Mouse (Mus musculus): Measurements from ENCODE around the gene St3gal3. TPM values are rescaled to one million over a fixed set of nuclear protein-coding genes. Genes with fewer than 3 reads are reported as not detected.

St3gal3 gene
- polyA plus RNA-seq, 1 experiment from 2014 or later = 6.6 TPM

DNA sequence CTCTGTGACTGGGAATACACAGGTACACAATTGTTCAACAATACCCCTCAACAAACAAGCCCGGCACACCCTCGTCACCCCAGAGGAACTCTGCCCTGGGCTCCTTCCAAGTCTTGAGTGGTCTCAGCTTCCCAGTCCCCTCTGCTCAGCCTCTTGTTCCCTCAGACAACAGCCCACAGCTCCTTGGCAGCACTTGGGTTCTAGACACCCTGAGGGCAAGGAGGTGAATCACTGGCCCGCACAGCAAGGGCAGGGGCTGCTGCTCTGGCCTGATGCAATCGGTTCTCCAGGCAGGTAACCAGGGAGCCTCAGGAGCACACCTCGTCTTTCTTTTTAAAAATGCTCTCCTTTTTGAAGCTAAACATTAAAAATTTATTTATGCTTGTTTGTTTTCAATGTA is 201.5 kb downstream of the St3gal3 start:
- peaks cover 18% of the 10 kb centered on the region for H3K4me1 ChIP-seq
- DNase-seq (ENCODE audit: low spot score) = no peak
- no peaks in the 10 kb centered on the region for H3K9me3 ChIP-seq
- no peak overlapping the region for H3K4me3 ChIP-seq
- no peak overlapping the region for H3K27ac ChIP-seq
- H3K27me3 ChIP-seq (ENCODE audit: insufficient read depth, poor library complexity, severe bottlenecking) = peaks cover 22% of the 10 kb centered on the region
- 86% methylated on average over 5 of the region's 5 CpGs for WGBS
- peaks cover 17% of the 10 kb centered on the region; the same call in 1 of the 2 replicates for H3K36me3 ChIP-seq

GRCm38 (mm10) chr4:117929391-117929881 is 205.3 kb downstream of the St3gal3 start, which contains the start of gene Artn:
Gene Artn, minus strand, starts transcription at chr4:117929763.
- Histone ChIP-seq H3K4me1 (peaks cover 38% of the 10 kb centered on the region), H3K36me3 (0 out of 2 replicates have a peak, but pooled peaks cover 7% of the 10 kb centered on the region), H3K27me3 (ENCODE audit: insufficient read depth, poor library complexity, severe bottlenecking) (peaks cover 60% of the 10 kb centered on the region), H3K4me3 (peak within 1 kb of the TSS; percentile 64), H3K9me3 (no peaks in the 10 kb centered on the region), H3K27ac (peak within 1 kb of the TSS; percentile 54)
- DNase-seq (ENCODE audit: low spot score) = no peak
- whole genome bisulfite sequencing = under 1% methylated on average over 33 of the region's 33 CpGs

DNA sequence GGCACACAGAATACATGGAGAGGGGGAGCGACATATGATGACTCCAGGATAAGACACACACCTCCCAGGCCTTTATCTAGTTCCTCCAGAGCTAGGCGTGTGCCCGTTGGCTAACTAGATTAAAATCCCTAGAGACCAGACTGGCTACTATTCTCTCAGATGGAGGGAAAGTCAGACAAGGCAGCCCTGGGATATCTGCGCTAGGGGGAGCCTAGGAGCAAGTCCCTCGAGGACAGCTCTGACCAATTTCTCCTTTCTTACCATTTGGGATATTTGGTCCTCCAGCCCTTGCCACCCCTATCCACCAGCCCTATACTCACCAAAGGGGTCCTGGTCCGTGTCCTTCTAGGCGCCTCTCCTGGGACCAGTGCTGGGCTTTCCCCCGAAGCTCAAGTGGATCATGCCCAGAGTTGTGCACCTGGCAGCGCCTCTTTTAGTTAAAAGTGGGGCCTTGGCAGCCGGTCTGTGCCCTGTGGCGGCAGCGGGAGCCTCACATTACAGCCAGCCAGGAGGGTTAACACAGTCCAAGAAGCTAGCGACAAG is 205.9 kb downstream of the St3gal3 start:
- Histone ChIP-seq H3K36me3 (0 out of 2 replicates have a peak, but pooled peaks cover 7% of the 10 kb centered on the region), H3K27me3 (ENCODE audit: insufficient read depth, poor library complexity, severe bottlenecking) (peaks cover 66% of the 10 kb centered on the region), H3K4me3 (peak overlapping the region; percentile 64), H3K27ac (peak overlapping the region; percentile 54), H3K9me3 (no peaks in the 10 kb centered on the region), H3K4me1 (peaks cover 42% of the 10 kb centered on the region)
- DNase-seq (ENCODE audit: low spot score) = peak; percentile 85
- 3% methylated on average over 13 of the region's 13 CpGs for WGBS

- Histone ChIP-seq H3K27ac (0 out of 2 replicates have a peak overlapping the region, but pooled peaks have one; percentile 54), H3K4me3 (no peak overlapping the region; the same call in 1 of the 2 replicates), H3K27me3 (ENCODE audit: insufficient read depth, poor library complexity, severe bottlenecking) (peaks cover 71% of the 10 kb centered on the region), H3K36me3 (0 out of 2 replicates have a peak, but pooled peaks cover 7% of the 10 kb centered on the region), H3K4me1 (peaks cover 45% of the 10 kb centered on the region), H3K9me3 (no peaks in the 10 kb centered on the region)
- no peak for DNase-seq (ENCODE audit: low spot score)
- 11% methylated on average over 6 of the region's 6 CpGs for WGBS
Observed at GRCm38 (mm10) chr4:117928234-117928633, 206.5 kb downstream of the St3gal3 start.

- Histone ChIP-seq H3K4me1 (peaks cover 45% of the 10 kb centered on the region), H3K27me3 (ENCODE audit: insufficient read depth, poor library complexity, severe bottlenecking) (peaks cover 85% of the 10 kb centered on the region), H3K27ac (peak overlapping the region; percentile 84), H3K4me3 (peak overlapping the region; percentile 71), H3K36me3 (no peaks in the 10 kb centered on the region), H3K9me3 (no peaks in the 10 kb centered on the region)
- WGBS = 2% methylated on average over 71 of the region's 71 CpGs
- DNase-seq (ENCODE audit: low spot score) = no peak
Observed at GRCm38 (mm10) chr4:117926545-117927482, 207.9 kb downstream of the St3gal3 start.

- no peak overlapping the region for H3K27ac ChIP-seq
- DNase-seq (ENCODE audit: low spot score) = no peak
- peaks cover 80% of the 10 kb centered on the region for H3K27me3 ChIP-seq (ENCODE audit: insufficient read depth, poor library complexity, severe bottlenecking)
- H3K4me3 ChIP-seq = no peak overlapping the region
- 43% methylated on average over 6 of the region's 6 CpGs for WGBS
- no peaks in the 10 kb centered on the region for H3K9me3 ChIP-seq
- H3K4me1 ChIP-seq = peaks cover 44% of the 10 kb centered on the region
- no peaks in the 10 kb centered on the region for H3K36me3 ChIP-seq
Observed at GRCm38 (mm10) chr4:117924916-117925315, 209.8 kb downstream of the St3gal3 start.

DNA sequence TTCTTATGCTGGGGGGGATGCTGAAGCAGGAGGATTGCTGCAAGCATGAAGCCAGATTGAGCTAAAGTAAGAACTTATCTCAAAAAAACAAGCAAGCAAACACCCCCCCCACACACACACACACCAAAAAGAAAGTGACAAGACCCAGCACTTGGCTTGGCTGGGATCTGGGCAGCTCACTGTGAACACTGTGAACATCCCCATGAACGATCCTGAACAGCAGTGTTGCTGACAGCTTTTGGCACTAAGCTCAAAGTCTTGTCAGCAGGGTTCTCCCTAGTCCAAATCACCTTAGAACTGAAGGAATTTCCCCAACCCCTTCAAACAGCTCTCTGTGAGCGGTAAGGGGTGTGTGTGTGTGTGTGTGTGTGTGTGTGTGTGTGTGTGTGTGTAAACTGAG is 211.3 kb downstream of the St3gal3 start:
- Histone ChIP-seq H3K36me3 (no peaks in the 10 kb centered on the region), H3K4me1 (peaks cover 34% of the 10 kb centered on the region), H3K9me3 (no peaks in the 10 kb centered on the region), H3K27ac (no peak overlapping the region), H3K4me3 (no peak overlapping the region), H3K27me3 (ENCODE audit: insufficient read depth, poor library complexity, severe bottlenecking) (peaks cover 67% of the 10 kb centered on the region)
- DNase-seq (ENCODE audit: low spot score) = no peak
- 30% methylated on average over 2 of the region's 2 CpGs for WGBS

- peaks cover 28% of the 10 kb centered on the region for H3K4me1 ChIP-seq
- no peak overlapping the region for H3K4me3 ChIP-seq
- peaks cover 47% of the 10 kb centered on the region for H3K27me3 ChIP-seq (ENCODE audit: insufficient read depth, poor library complexity, severe bottlenecking)
- no peak for DNase-seq (ENCODE audit: low spot score)
- no peaks in the 10 kb centered on the region for H3K36me3 ChIP-seq
- no peaks in the 10 kb centered on the region for H3K9me3 ChIP-seq
- H3K27ac ChIP-seq = no peak overlapping the region
- 83% methylated on average over 2 of the region's 2 CpGs for WGBS
Observed at GRCm38 (mm10) chr4:117921358-117921757, 213.4 kb downstream of the St3gal3 start.

- H3K4me1 ChIP-seq = peaks cover 37% of the 10 kb centered on the region
- H3K9me3 ChIP-seq = no peaks in the 10 kb centered on the region
- no peak overlapping the region for H3K4me3 ChIP-seq
- no peaks in the 10 kb centered on the region for H3K36me3 ChIP-seq
- peaks cover 21% of the 10 kb centered on the region for H3K27me3 ChIP-seq (ENCODE audit: insufficient read depth, poor library complexity, severe bottlenecking)
- 80% methylated on average over 5 of the region's 5 CpGs for WGBS
- H3K27ac ChIP-seq = 0 out of 2 replicates have a peak overlapping the region, but pooled peaks have one; percentile 5
- DNase-seq (ENCODE audit: low spot score) = no peak
Observed at GRCm38 (mm10) chr4:117918762-117919161, 216.0 kb downstream of the St3gal3 start.

- H3K27me3 ChIP-seq (ENCODE audit: insufficient read depth, poor library complexity, severe bottlenecking) = peaks cover 17% of the 10 kb centered on the region; the same call in 1 of the 2 replicates
- H3K4me3 ChIP-seq = no peak overlapping the region
- H3K36me3 ChIP-seq = no peaks in the 10 kb centered on the region
- no peaks in the 10 kb centered on the region for H3K9me3 ChIP-seq
- H3K27ac ChIP-seq = 0 out of 2 replicates have a peak overlapping the region, but pooled peaks have one; percentile 5
- H3K4me1 ChIP-seq = peaks cover 39% of the 10 kb centered on the region
- 34% methylated on average over 3 of the region's 3 CpGs for WGBS
- no peak for DNase-seq (ENCODE audit: low spot score)
Observed at GRCm38 (mm10) chr4:117918261-117918660, 216.5 kb downstream of the St3gal3 start.

DNA sequence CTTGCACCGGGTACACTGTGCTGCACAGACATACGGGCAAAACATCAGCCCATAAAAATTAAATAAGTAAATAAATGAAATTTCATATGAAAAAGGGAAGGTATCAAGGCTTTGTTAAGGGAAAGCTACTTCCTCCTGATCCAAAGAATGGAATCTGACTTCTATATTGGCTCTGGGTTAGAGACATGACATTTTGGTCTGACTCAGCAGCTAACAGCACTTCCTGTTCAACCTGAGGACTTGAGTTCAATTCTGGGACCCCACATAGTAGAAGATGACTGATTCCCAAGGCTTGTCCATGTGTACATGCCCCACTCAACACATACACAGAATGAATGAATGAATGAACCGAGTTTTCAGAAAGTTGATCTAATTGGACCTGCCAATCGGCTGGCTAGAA is 216.9 kb downstream of the St3gal3 start:
- Histone ChIP-seq H3K36me3 (no peaks in the 10 kb centered on the region; the same call in 1 of the 2 replicates), H3K9me3 (no peaks in the 10 kb centered on the region), H3K27me3 (ENCODE audit: insufficient read depth, poor library complexity, severe bottlenecking) (peaks cover 13% of the 10 kb centered on the region; the same call in 1 of the 2 replicates), H3K4me1 (peaks cover 43% of the 10 kb centered on the region), H3K4me3 (no peak overlapping the region), H3K27ac (no peak overlapping the region)
- WGBS = 88% methylated on average over 4 of the region's 4 CpGs
- no peak for DNase-seq (ENCODE audit: low spot score)

- WGBS = 75% methylated on average over 4 of the region's 4 CpGs
- no peak overlapping the region for H3K4me3 ChIP-seq
- H3K27ac ChIP-seq = no peak overlapping the region
- H3K36me3 ChIP-seq = peaks cover 2% of the 10 kb centered on the region
- DNase-seq (ENCODE audit: low spot score) = no peak
- no peaks in the 10 kb centered on the region for H3K9me3 ChIP-seq
- H3K4me1 ChIP-seq = peaks cover 47% of the 10 kb centered on the region
- peaks cover 8% of the 10 kb centered on the region; the same call in 1 of the 2 replicates for H3K27me3 ChIP-seq (ENCODE audit: insufficient read depth, poor library complexity, severe bottlenecking)
Observed at GRCm38 (mm10) chr4:117917402-117917801, 217.3 kb downstream of the St3gal3 start.
